Mouse (Mus musculus) gonadal fat pad, adult 2 months (tissue): Measurements from ENCODE around the gene Gnat2. TPM values are rescaled to one million over a fixed set of nuclear protein-coding genes. Genes with fewer than 3 reads are reported as not detected.

Experiments used
- DNase-seq: peaks from one replicate; pipeline ENCODE4 v3.0.0-alpha.2; 2012; ENCODE audit warnings: low read depth
- polyA plus RNA-seq: library from polyadenylated mRNA; depleted of rRNA; stranded (reverse); fragments of >200 nt; gene quantifications from 2 replicates; pipeline ENCODE4 v1.2.3, GENCODE M21; 2012; rRNA removed

Gene Gnat2
- polyA plus RNA-seq: 4.6 and 7.9 TPM in 2 replicates

DNA sequence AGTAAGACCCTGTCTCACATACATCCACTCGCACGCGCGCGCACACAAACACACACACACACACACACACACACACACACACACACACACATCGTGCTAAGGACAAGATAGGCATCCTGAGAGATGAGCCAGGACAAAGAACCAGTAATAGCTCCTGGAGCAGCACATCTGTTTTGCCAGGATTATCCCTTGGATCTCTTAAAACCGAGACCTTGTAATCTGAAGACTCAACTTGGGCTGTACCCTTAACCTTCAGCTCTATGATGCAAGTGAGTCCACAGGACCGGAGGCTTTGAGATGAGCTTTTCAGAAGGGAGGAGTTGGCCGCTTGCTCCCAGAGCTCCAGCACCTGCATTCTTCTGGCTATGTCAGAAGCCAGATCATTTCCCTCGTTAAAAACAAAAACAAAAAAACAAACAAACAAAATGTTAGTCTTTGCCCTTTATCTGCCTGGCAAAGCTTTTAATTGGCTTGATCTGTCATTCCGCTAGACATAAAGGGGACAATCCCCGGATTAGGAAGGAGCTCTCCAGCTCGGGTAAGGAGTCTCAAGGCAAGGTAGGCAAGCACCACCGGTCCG is at the start of gene Gnat2:
Gene Gnat2 (plus strand): TSS at position 254 of the 580 bp plus-strand sequence.
- no peak for DNase-seq

DNA sequence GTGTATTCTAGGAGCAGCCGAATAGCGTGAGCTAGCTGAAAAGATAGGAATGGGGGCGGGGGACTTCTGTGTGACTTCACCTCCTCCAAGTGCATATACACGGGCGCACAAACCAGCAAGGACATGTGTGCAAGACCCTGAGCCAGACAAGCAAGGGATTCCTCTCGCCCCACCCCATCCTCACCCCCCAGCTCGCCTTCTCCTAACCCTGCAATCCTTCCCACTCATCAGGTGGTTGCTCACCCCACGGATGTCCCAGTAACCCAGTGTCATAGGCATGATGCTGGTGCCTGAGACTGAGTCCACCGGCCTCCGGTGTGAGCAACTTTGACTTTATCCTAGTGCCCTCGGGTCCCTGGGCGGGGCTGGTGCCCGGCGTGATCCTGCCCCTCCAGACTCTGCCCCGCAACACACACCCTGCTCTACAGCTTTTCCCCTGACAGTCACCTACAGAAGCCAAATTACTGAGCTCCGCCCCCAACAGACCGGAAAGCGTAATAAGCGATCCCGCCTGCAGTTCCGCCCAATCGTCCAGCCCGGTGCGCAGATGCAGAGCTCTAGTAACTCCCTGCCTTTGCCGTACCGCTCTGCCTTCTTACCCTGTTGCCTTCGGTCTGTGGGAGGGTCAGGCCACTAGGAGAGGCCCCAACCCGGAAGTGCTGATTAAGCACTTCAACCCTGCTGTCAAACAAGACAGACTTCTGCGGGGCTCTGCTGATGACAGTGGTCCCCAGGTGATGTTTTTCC is 48.0 kb upstream of the Gnat2 start, which contains the start of gene Gstm4:
Gene Gstm4 (minus strand): TSS at position 501 of the 747 bp plus-strand sequence.
- DNase-seq: no peak

DNA sequence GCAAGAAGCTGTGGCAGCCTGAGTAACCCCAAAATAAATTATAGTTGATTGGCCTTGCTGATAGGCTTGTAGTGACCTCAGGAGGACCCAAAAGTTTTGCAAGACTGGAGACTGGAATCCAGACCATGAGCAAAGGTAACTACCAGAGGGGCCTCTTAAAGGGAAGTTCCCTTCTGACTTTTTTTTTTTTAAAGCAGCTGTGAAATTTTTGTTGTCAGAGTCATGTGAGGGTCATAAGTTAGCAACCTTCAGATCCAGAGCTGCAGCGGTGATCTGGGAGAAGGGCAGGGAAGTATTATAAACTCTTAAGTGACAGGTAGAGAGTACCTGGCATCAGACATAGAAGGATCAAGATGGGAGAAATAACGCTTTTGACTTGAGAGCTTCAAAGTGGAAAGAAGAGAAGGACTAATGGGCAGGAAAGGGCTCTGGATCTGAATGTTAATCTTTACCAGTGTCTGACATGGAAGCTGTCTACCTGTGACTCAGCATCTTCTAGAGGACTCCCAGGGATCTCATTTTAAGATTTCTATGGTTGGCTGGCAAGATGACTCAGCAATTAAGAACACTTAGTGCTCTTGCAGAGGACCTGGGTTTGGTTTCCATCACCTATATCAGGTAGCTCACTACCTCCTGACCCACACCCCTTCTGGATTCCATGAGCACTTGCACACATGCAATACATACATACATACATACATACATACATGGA is 45.5 kb upstream of the Gnat2 start:
- DNase-seq: no peak

DNA sequence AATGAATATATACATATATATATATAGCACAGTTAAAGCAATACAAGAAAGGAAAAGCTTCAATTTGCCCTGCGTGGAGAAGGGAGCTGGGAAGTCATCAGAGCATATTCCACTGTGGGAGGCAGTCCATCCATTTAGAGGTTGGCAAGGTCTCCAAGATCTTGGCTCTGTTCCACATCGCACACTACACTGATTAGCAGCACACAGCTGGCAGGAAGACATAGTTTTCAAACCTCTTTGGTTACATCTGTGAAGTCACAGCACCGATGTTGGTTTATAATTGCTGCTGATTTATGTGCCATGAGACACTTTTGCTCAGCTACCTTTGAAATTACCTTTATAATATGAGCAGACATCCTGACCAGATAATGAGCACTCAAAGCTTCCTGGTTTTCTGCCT is 44.3 kb upstream of the Gnat2 start:
- no peak for DNase-seq

DNA sequence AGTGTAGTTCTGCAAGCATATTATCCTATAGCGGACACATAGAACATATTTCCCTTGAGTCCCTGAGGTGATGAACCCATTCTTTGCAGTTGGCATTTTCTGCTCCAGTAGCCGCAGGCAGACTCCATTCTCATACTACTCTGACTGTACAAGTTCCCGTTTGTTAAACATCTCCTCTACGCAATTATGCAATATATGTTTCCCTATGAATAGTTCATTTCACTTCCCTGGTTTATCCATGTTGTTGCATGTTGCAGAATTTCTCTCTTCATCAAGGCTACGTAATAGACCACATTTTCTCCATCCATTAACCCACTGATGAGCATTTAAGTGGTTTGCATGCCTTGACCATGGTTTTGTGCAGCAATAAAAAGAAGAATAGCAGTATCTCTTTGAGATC is 42.1 kb upstream of the Gnat2 start:
- DNase-seq: no peak

DNA sequence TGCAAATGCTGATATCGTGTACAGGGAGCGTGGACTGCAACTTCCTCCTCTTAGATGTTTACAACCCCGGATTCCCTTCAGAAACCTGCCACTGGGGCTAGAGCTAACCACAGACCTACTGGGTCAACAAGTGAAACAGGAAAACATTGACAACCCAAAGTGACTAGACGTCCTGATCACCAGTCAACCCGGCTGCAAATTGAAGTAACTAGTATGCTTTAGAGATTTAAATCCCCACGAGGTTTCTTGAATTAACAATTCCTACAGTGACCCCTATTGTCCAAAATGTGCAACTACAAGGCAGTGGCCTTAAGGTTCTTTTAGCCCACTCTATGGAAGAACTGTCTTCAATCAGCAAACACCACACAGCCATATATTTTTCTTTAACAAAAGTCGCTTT is 31.2 kb upstream of the Gnat2 start:
- DNase-seq: no peak

DNA sequence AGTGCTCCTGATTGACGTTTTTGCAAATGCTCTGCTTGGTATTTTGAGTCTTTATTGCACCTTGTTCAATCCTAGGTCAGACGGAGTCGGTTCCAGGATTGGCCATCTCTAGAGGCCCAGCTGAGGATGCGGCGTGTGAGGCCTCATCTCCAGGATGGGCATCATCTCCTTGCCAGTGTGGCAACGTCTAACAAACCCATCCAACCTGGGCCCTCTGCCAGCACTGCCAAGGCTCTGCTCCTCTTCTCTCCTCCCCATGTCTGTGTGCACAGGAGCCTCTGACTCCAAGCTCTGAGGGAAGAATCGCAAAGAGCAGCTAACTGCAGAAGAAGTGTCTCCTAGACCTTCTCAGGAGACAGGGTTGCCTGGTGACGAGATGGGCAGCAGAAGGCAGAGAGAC is 29.9 kb upstream of the Gnat2 start:
- no peak for DNase-seq

DNA sequence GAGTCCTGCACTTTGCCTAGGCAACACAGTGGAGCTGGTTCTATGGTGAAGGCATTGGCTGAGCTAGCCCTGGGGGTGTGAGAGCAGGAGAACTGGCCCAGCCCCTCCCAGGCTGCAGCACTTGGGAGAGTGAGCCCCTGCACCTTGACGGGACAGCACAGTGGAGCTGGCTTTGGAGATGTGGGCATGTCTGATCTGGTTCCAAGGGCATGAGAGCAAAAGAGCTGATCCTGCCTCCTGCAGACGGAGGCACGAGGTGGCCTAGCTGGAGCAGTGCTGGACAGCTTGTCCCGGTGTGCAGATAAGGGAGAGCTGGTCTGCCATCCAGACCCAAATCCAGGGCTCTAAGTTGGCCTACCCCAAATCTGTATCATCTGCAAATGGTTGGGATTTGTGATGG is 27.9 kb upstream of the Gnat2 start:
- no peak for DNase-seq

DNA sequence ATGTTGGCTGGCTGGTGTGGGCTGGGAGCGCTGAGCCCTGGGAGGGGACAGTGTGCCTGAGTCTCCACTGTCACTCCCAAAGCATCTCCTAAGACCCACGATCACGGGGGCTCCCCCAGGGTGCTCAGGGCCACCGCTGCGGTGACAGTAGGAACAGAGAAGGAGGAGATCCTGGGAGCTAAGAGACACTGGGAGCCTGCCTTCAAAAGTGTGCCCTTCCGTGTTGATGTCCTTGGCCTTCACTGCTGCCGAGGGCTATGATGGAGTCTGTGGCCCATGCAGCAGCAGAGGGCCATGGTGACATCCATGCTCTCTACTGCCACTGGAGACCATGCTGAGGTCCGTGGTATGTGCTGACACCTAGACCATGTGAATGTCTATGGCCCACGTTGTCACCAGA is 27.0 kb upstream of the Gnat2 start:
- no peak for DNase-seq

DNA sequence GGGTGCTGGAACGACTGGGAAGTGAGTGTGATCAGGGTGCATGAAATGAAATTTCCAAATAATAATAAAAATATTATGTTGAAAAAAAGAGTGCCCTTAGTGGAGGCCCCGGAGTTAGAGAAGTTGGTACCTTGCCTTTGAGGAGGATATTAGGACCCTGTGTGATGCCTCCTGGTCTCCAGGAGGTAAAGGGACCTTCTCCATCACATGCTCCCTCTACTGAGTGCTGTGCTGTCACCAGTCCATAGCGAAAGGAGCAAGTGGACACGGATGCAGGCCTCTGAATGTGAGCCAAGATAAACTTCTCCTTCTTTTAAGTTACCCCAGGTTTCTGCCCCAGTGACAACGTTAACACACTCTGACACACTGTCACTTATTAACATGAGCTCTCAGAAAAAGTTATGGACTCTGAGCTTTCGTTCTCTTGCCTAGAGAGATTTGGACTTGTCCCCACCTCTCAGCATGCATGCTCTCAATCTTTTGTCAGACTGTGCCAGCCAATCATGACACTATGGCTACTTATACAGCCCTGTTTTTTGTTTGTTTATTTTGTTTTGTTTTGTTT is 25.1 kb upstream of the Gnat2 start:
- DNase-seq: no peak

DNA sequence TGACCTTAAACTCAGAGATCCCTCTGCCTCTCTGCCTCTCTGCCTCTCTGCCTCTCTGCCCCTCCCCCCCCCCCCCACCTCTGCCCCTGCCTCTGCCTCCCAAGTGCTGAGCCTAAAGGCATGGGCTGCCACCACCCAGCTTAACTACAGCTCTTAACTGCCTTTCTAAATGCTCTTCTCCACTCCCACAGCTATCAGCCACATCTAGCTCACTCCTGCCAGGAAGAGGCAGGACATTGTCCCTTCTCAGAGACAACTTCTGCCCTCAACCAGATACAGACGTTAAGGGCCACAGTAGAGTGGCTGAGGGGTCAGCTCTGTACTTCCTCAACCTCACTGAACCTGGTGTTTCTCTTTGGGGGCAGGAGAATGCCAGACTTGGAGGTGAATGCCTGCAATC is 23.8 kb upstream of the Gnat2 start:
- no peak for DNase-seq

DNA sequence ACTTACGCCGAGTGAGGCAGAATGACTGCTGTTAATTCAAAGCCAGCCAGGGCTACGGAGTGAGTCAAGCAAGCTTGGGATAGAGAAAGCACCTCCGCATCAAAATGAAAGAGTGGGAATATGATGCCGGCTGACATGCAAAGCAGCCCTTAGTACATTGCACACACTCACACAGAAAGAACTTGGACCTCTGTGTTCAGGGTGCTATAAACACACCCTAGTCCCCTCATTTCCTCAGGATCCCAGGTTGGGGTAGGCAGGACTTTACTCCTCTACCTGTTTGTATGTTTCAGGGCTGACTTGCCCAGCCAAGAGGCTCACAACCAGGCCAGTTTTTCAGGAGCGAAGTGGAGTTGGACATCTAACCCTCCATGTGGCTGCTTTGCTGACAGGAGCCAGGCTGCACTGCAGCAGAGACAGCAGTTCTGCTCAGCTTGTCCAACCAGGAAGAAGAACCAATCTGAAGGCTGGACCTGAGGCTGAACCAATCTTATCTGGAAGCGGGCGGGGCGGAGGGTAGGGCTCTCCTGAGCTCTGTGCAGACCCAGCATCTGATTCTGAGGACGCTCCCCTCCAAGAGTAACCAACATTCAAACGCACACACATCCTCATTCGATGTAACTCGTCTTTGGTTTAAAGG is 23.2 kb upstream of the Gnat2 start:
- DNase-seq: no peak

DNA sequence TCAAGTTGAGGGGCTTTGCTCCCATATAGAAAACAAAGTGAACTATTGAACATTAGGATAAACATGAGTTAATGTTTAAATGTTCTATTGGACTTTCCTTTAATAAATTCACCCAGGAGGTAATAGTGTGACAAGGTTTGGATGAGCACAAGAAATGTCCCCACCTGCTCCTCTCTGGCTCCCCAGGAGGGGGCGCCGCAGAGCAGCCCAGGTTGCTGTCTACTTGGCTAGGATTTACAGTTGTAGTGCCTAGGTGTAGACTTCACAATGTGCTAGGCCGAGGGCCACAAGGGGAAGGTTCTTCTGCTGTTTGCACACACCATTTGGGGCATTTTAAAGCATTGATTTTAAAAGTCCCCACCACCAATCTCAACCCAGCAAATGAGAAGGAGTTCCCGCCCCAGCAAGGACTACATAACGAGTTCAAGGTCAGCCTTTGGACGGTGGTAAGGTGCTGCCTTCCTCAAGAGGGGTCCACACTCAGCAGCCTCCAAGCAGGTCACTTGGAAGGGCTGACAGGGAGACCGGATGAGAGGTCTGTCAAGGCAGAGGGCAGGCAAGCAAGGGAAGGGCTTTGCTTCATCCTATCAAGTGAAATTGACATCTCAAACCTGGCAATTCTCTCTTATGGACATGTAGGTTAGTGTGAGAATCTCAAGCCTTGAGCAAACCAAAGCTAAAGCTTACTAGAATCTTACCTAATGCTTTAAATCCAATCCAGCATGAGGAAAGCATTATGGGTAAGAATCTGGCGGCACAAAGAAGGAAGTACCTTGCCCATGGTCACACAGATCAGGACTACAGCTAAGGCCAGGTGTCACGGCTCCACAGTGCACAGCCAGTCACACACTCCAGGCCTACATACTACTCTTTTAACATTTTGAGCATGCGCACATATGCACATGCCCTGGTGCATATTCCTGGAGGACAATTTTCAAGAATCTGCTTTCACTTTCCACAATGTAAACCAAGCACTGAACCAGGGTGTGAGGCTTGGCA is 22.0 kb upstream of the Gnat2 start:
- DNase-seq: no peak

DNA sequence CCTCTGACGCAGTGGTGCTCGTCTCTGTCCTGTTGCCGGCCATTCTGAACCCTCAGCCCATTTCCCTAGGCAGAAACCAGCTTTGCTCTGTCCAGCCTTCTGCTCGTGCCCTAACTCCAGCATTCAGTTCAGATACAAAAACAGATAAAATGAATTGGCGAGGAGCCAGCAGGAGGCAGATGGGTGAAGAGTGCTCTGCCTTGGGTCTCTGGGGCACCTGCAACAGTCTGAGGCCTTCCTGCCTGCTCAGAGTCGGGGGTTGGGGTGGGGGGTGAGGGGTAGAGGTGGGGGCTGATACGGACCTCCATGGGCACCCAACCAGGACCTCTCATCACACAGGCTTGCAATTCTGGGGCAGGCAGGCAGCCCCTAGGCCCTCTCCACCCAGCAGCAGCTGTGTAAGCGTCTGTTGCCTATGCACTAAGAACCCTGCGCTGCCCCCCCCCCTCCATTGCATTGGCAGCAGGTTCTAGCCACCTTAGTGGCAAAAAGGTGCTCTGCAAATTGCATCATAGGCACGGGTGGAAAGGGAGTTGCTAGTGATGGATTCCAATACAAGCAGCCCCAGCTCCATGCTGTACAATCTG is 19.5 kb upstream of the Gnat2 start:
- no peak for DNase-seq

DNA sequence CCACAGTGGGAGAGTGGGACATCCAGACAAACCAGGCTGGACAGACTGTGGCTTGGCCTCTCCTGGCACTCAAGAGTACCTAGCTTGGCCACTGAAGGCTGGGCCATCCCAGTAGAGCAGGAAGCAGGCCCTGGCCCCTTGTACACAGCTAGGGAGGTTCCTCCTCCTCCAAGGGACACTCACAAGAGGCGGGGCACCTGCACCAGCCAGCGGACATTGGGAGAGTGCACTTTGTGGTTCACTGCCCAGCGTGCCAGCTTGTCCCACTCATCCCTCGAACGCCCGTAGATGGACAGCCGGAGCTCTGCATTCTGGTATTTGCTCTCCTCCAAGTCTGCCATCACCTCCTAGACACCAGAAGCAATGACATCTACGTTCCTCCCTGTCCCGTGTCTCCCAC is 15.8 kb upstream of the Gnat2 start:
- DNase-seq: no peak

DNA sequence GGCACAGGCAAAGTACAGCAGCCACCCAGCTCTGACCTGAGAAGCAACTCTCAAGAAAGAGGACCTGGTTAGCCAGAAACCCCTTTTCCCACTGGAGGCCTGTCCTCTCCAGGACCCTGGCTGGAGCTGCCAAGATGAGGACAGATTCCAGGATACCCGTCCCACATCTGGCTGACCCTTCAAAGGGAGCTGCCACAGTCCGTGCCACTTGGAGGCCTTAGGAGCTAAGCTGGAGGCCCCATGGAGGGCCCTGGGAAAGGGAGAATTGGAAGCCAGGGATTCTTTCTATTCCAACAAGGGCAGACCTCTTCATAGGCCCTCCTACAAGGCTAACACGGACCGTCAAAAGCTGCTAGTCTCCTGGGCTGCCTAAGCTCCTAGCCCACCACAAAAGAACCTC is 10.9 kb upstream of the Gnat2 start:
- DNase-seq: no peak

DNA sequence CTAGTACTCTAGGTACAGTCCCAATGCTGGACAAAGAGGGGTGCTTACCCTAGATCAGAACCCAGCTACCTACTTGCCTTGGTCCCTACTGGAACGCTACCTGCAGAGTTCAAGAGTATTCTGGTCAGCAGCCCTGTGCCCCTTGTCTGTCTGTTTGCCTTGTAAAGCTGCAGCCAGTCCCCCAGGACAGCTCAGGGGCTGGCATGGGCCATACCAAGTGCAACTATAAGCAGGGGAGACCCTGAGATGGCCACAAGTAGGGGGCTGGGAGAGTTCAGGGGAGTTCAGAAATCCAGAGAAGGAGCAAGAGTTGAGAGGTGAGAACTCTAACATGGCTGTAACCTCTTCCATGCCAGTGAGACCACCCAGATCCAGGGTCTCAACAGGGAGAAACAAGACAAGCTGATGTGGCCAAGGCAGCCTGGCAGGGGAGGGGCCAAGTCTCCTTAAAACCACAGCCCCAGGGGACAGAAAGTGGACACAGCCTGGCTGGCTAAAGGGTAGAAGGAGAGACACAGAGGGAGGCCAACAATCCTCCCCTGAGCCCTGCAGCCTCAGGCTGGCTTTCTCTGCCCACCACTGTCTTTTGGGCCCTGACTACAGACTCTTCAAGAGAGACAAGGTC is 10.2 kb upstream of the Gnat2 start:
- DNase-seq: no peak

DNA sequence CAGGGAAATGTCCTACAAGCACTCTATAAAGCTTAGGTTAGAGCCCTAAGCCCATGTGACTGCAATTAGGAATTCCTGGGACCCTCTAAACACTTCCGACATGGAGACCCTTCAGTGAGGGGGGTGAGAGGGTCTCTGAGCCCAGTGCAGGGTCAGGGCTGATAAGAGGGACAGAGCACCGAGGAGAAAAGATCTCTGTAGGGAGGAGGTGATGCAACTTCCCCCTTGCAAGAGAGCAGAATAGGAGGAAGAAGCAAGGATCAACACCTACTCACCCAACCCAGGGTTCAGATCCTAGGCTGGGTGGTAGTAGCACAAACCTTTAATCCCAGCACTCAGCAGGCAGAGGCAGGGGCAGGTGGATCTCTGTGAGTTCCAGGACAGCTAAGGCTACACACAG is 9.4 kb upstream of the Gnat2 start:
- DNase-seq: no peak

DNA sequence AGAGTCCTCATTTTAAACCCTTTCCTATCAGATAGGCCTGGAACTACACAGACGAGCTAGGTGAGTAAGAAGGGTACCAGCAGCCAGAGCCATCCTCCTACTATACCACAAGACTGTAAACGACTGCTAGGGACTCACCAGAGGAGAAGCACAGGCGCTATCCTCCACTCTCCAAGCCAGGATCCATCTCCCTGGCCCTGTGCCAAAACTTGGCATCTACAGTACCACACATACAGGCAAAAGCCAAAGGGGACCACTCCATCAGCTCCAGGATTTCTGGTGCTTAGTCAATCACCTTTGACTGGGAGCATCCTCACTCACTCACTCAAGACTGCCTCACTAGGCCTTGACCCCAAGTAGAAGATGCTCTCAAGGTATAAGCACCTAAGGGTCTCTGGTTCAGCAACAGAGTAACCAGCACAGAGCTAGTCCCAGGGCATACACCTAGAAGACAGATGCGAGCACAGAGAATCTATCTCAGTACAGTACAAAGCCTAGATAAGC is 8.6 kb upstream of the Gnat2 start:
- no peak for DNase-seq

DNA sequence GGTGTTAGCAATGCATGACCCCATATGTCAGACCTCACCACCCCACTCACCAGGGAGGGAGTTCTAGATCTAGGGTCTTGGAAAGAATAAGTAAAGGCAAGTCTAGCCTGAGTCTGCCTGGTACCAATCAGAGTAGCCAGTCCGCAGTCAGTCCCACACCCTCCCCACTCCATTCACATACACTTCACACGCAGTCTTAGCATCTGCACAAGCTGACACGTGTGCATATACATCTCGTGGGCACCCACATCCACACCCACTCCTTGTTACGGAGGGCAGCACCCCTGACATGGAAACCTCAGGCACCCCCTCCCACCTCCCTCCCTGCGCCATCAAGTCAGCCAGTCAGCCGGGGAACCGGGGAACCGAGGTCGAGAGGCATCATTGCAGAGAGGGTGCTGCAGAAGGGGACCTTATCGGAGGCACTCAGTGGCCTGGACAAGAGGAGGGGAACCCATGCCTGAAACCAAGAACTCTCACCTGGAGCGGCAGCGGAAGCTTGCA is 7.8 kb upstream of the Gnat2 start:
- DNase-seq: no peak
